Comparison of ENCODE assay signal across 13 mouse cellular contexts in the genomic region with DNA sequence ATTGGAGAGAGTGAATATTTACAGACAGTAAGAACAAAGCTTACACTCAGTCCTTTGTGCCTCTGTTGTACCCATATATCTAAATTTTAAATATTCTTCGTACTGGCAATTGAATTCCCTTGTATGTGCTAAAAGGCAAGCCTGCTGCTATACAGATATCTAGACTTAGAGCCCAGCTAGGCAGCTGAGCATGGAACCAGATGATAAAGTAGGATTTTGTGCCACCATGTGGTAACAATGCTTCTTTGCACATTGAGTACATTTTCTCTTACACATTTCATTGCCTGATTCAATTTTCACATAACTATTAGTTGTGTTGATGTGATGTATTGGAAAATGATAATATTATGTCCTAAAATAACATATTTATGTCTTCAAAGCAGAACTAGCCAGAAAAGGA.
DNase-seq lines count a peak whose midpoint lies in the region; ATAC-seq and TF ChIP-seq lines count a peak whose summit lies in the region.
"Had no signal": no experiment of that assay in that cellular context is flagged by ENCODE, and none has a peak within 500 bp of the region (broad histone marks: within the 10 kb centered on the region; RNA-seq: fewer than 3 reads in every experiment).

No protein-coding gene starts in this region.

- no peak for TF ChIP-seq EP300 in liver, postnatal 0 days (IDR thresholded peaks at IDR 0.05; ENCODE audit: low read depth)

- DNase-seq in frontal cortex, postnatal 25 days (ENCODE audit: low spot score in 2 of 2): no peak
- DNase-seq in liver, postnatal 0 days: no peak
- DNase-seq in embryo, embryonic 10.5 days (ENCODE audit: low spot score): peak; percentile 44
- peak; percentile 82 for DNase-seq in midbrain, postnatal 0 days (ENCODE audit: low spot score)
- DNase-seq in cerebellum, postnatal 25 days: no peak
- DNase-seq: adrenal gland, postnatal 10 days; heart, adult 18-20 months; kidney, adult 8-10 months had no signal

- peak; percentile 25; the same call in 1 of the 2 replicates for TF ChIP-seq CTCF in liver, postnatal 0 days (IDR thresholded peaks at IDR 0.05; ENCODE audit: low read depth)
- TF ChIP-seq CTCF in midbrain, postnatal 0 days (IDR thresholded peaks at IDR 0.05): peak; percentile 87

- peak; percentile 85 for ATAC-seq in frontal cortex, adult (ENCODE audit: low TSS enrichment)
- no peak for ATAC-seq in liver, postnatal 0 days
- ATAC-seq in liver, embryonic 12.5 days: no peak
- ATAC-seq in midbrain, postnatal 0 days (ENCODE audit: low FRiP score): peak; percentile 72; the same call in 1 of the 2 replicates
- ATAC-seq in CD4-positive, CD25-positive, alpha-beta regulatory T cell, adult 4 months: no peak

- H3K36me3 ChIP-seq in liver, postnatal 0 days (replicated peaks; ENCODE audit: insufficient read depth, low read length): no peaks in the 10 kb centered on the region
- no peaks in the 10 kb centered on the region for H3K36me3 ChIP-seq in liver, embryonic 12.5 days
- H3K36me3 ChIP-seq in midbrain, postnatal 0 days (ENCODE audit: insufficient read depth, low read length): no peaks in the 10 kb centered on the region
- H3K36me3 ChIP-seq: embryonic facial prominence, embryonic 13.5 days; limb, embryonic 12.5 days had no signal

- H3K4me2 ChIP-seq in liver, postnatal 0 days (ENCODE audit: low read depth, low read length): no peak overlapping the region
- H3K4me2 ChIP-seq in liver, embryonic 12.5 days: no peak overlapping the region
- H3K4me2 ChIP-seq in midbrain, postnatal 0 days (ENCODE audit: low read depth, low read length, poor library complexity, severe bottlenecking): no peak overlapping the region
- H3K4me2 ChIP-seq: embryonic facial prominence, embryonic 13.5 days; limb, embryonic 12.5 days had no signal

- no peak overlapping the region for H3K4me3 ChIP-seq in liver, postnatal 0 days (ENCODE audit: low read depth, low read length)
- no peak overlapping the region for H3K4me3 ChIP-seq in liver, embryonic 12.5 days
- no peak overlapping the region for H3K4me3 ChIP-seq in midbrain, postnatal 0 days (ENCODE audit: low read depth, low read length)
- H3K4me3 ChIP-seq: embryonic facial prominence, embryonic 13.5 days; limb, embryonic 12.5 days had no signal

- no peaks in the 10 kb centered on the region for H3K9me3 ChIP-seq in liver, postnatal 0 days (ENCODE audit: low read length)
- H3K9me3 ChIP-seq in liver, embryonic 12.5 days (replicated peaks): no peaks in the 10 kb centered on the region
- H3K9me3 ChIP-seq in midbrain, postnatal 0 days (ENCODE audit: low read length): no peaks in the 10 kb centered on the region
- H3K9me3 ChIP-seq: embryonic facial prominence, embryonic 13.5 days; limb, embryonic 12.5 days had no signal

- 61% methylated on average over 1 of the region's 1 CpGs for WGBS in liver, postnatal 0 days (ENCODE audit: insufficient replicate concordance)
- WGBS in liver, embryonic 12.5 days (ENCODE audit: insufficient replicate concordance): 40% methylated on average over 1 of the region's 1 CpGs
- WGBS in midbrain, postnatal 0 days: 57% methylated on average over 1 of the region's 1 CpGs

- H3K27me3 ChIP-seq in liver, postnatal 0 days (ENCODE audit: insufficient read depth, low read length): no peaks in the 10 kb centered on the region
- no peaks in the 10 kb centered on the region for H3K27me3 ChIP-seq in liver, embryonic 12.5 days (replicated peaks)
- H3K27me3 ChIP-seq in midbrain, postnatal 0 days (ENCODE audit: insufficient read depth, low read length): no peaks in the 10 kb centered on the region
- H3K27me3 ChIP-seq: embryonic facial prominence, embryonic 13.5 days; limb, embryonic 12.5 days had no signal

- H3K4me1 ChIP-seq in liver, postnatal 0 days (ENCODE audit: insufficient read depth): no peaks in the 10 kb centered on the region
- no peaks in the 10 kb centered on the region for H3K4me1 ChIP-seq in liver, embryonic 12.5 days
- no peaks in the 10 kb centered on the region for H3K4me1 ChIP-seq in midbrain, postnatal 0 days (ENCODE audit: insufficient read depth, low read length)
- H3K4me1 ChIP-seq: embryonic facial prominence, embryonic 13.5 days; limb, embryonic 12.5 days had no signal

- no peak overlapping the region for H3K9ac ChIP-seq in liver, postnatal 0 days (replicated peaks)
- no peak overlapping the region for H3K9ac ChIP-seq in liver, embryonic 12.5 days
- no peak overlapping the region for H3K9ac ChIP-seq in midbrain, postnatal 0 days (replicated peaks; ENCODE audit: low read length, poor library complexity, severe bottlenecking)
- H3K9ac ChIP-seq: embryonic facial prominence, embryonic 13.5 days; limb, embryonic 12.5 days had no signal

- no peak overlapping the region for H3K27ac ChIP-seq in liver, postnatal 0 days (ENCODE audit: low read depth)
- H3K27ac ChIP-seq in liver, embryonic 12.5 days: no peak overlapping the region
- H3K27ac ChIP-seq in midbrain, postnatal 0 days (ENCODE audit: low read depth, low read length): no peak overlapping the region
- H3K27ac ChIP-seq: embryonic facial prominence, embryonic 13.5 days; limb, embryonic 12.5 days had no signal

Comparison
In these comparisons a context has a peak if more than half of its experiments do, and no peak if none do; other contexts are left out.
1. ATAC-seq: peak in frontal cortex, adult (single experiment) and midbrain, postnatal 0 days (single experiment); none in liver, postnatal 0 days (single experiment), liver, embryonic 12.5 days (single experiment) and CD4-positive, CD25-positive, alpha-beta regulatory T cell, adult 4 months (single experiment).
2. DNase-seq: peak in embryo, embryonic 10.5 days (single experiment) and midbrain, postnatal 0 days (single experiment); none in frontal cortex, postnatal 25 days (0 of 2), liver, postnatal 0 days (single experiment) and cerebellum, postnatal 25 days (0 of 2).